In the genomic region with DNA sequence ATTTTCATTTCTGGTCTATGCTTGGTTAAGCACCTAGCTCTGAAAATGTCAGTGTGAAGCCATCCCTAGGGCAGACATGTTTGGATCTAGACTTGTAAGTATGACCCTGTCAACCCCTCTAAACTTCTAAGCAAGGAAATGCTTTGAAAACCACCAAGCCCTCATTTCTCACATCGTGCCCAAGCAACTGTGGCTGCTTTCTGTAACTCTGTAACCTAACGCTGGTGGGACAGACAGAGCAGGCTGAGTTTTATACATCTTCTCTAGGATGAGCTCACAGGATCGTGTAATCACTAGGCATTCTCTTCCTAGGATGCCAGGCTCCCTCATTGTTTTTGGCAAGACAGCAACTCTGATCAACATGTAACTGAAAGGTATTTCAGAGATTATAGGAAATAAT, we compare ENCODE assay signal across 20 mouse cellular contexts.
"Had no signal": no experiment of that assay in that cellular context is flagged by ENCODE, and none has a peak within 500 bp of the region (broad histone marks: within the 10 kb centered on the region; RNA-seq: fewer than 3 reads in every experiment).

No protein-coding gene starts in this region.

- H3K27ac ChIP-seq: liver, embryonic 15.5 days; lung, embryonic 15.5 days; macrophage; midbrain, embryonic 13.5 days; midbrain, embryonic 15.5 days; neural tube, embryonic 13.5 days; stomach, embryonic 15.5 days; stomach, postnatal 0 days had no signal

- DNase-seq: liver, postnatal 0 days; lung, adult 2 months; lung, postnatal 14 days; lung, postnatal 36 days; retina, postnatal 1 day; right cerebral cortex, adult 18-20 months; thymus, adult 2 months; thymus, postnatal 25 days; thymus, postnatal 4 days had no signal

- H3K4me1 ChIP-seq: liver, embryonic 15.5 days; megakaryocyte, embryonic 14.5 days; midbrain, embryonic 13.5 days; midbrain, embryonic 15.5 days; stomach, embryonic 15.5 days had no signal

- ATAC-seq: liver, postnatal 0 days; lung, postnatal 0 days; midbrain, embryonic 13.5 days; midbrain, embryonic 15.5 days had no signal

- H3K9me3 ChIP-seq: liver, embryonic 15.5 days; lung, embryonic 15.5 days; megakaryocyte, embryonic 14.5 days; midbrain, embryonic 13.5 days; midbrain, embryonic 15.5 days; stomach, embryonic 15.5 days had no signal

- H3K4me2 ChIP-seq: liver, embryonic 15.5 days; lung, embryonic 15.5 days; midbrain, embryonic 11.5 days; midbrain, embryonic 13.5 days; midbrain, embryonic 15.5 days; neural tube, embryonic 13.5 days; stomach, embryonic 15.5 days had no signal

- H3K27me3 ChIP-seq: liver, embryonic 15.5 days; lung, embryonic 15.5 days; megakaryocyte, embryonic 14.5 days; midbrain, embryonic 13.5 days; midbrain, embryonic 15.5 days; neural tube, embryonic 13.5 days; stomach, embryonic 15.5 days had no signal

- H3K36me3 ChIP-seq: liver, embryonic 15.5 days; lung, embryonic 15.5 days; midbrain, embryonic 13.5 days; midbrain, embryonic 15.5 days; neural tube, embryonic 13.5 days; stomach, embryonic 15.5 days had no signal

- H3K4me3 ChIP-seq: liver, embryonic 15.5 days; lung, embryonic 15.5 days; megakaryocyte, embryonic 14.5 days; midbrain, embryonic 13.5 days; midbrain, embryonic 15.5 days; neural tube, embryonic 13.5 days; stomach, embryonic 15.5 days had no signal

- H3K9ac ChIP-seq: liver, embryonic 15.5 days; liver, postnatal 0 days; lung, embryonic 15.5 days; midbrain, embryonic 13.5 days; midbrain, embryonic 15.5 days; neural tube, embryonic 13.5 days; stomach, embryonic 15.5 days had no signal
